Mouse (Mus musculus) limb, embryonic 13.5 days (tissue): ENCODE data around the gene Plekhg2. TPM values are rescaled to one million over a fixed set of nuclear protein-coding genes. Genes with fewer than 3 reads are reported as not detected.

ENCODE experiments used
- ATAC-seq: fragments of 200-750 bp; cut with Nextera tagmentation; 2 replicates; pipeline ENCODE4 v1.8.0; 2017; ENCODE audit warnings: low read depth, moderate number of reproducible peaks, moderate TSS enrichment; ENCODE audit not compliant: low FRiP score
- H3K27ac ChIP-seq: fragments of 300-500 bp; sonication (generic); 2 replicates; pipeline ENCODE4 v1.5.1; 2015; ENCODE audit warnings: inconsistent platforms, mild to moderate bottlenecking, moderate library complexity
- H3K27me3 ChIP-seq: fragments of 300-500 bp; sonication (generic); 2 replicates; pipeline ENCODE4 v1.6.1; 2015; ENCODE audit warnings: mild to moderate bottlenecking, inconsistent platforms
- H3K36me3 ChIP-seq: fragments of 300-500 bp; sonication (generic); 2 replicates; pipeline ENCODE4 v1.6.1; 2015; ENCODE audit warnings: inconsistent platforms, mild to moderate bottlenecking, moderate library complexity
- H3K4me1 ChIP-seq: fragments of 300-500 bp; sonication (generic); 2 replicates; pipeline ENCODE4 v1.6.1; 2015; ENCODE audit warnings: inconsistent platforms
- H3K4me2 ChIP-seq: fragments of 300-500 bp; sonication (generic); replicated peaks from 2 replicates; pipeline ENCODE4 v1.6.1; 2015; ENCODE audit warnings: inconsistent platforms, mild to moderate bottlenecking, moderate library complexity
- H3K4me3 ChIP-seq: fragments of 300-500 bp; sonication (generic); 2 replicates; pipeline ENCODE4 v1.5.1; 2015; ENCODE audit warnings: moderate library complexity, mild to moderate bottlenecking, inconsistent platforms
- H3K9ac ChIP-seq: fragments of 300-500 bp; sonication (generic); 2 replicates; pipeline ENCODE4 v1.6.1; 2015; ENCODE audit warnings: mild to moderate bottlenecking, inconsistent platforms
- H3K9me3 ChIP-seq: fragments of 300-500 bp; sonication (generic); 2 replicates; pipeline ENCODE4 v1.6.1; 2016; ENCODE audit warnings: inconsistent platforms
- WGBS: fragments of 180-500 bp; shearing (Covaris S2); methylation state at CpG from one replicate; pipeline ENCODE4 v1.1.7; 2015; 5-methylcytosine and 5-hydroxymethylcytosine counted together
- polyA plus RNA-seq: library from polyadenylated mRNA; unstranded; fragments of >200 nt; fragmentation: Nextera tagmentation; extraction: Ambion mirVana; gene quantifications from 2 replicates; pipeline ENCODE4 v1.2.1, GENCODE M21; 2015

The Plekhg2 gene
- polyA plus RNA-seq, 1 experiment from 2014 or later = 98.3 TPM

- Histone ChIP-seq H3K4me3 (peak overlapping the region; percentile 40), H3K4me1 (peaks cover 67% of the 10 kb centered on the region), H3K4me2 (peak overlapping the region; percentile 75), H3K9ac (peak overlapping the region; percentile 65), H3K36me3 (peaks cover 24% of the 10 kb centered on the region), H3K27me3 (no peaks in the 10 kb centered on the region), H3K9me3 (no peaks in the 10 kb centered on the region), H3K27ac (peak overlapping the region; percentile 97)
- under 1% methylated on average over 19 of the region's 20 CpGs for WGBS
- ATAC-seq = peak; percentile 58
Observed at GRCm38 (mm10) chr7:28381938-28382337, 9.5 kb upstream of the Plekhg2 start.

GRCm38 (mm10) chr7:28381017-28381790 lies 8.8 kb upstream of the Plekhg2 start:
- Histone ChIP-seq H3K4me3 (peak overlapping the region; percentile 40), H3K27me3 (no peaks in the 10 kb centered on the region), H3K4me1 (peaks cover 69% of the 10 kb centered on the region), H3K9me3 (no peaks in the 10 kb centered on the region), H3K4me2 (peak overlapping the region; percentile 75), H3K36me3 (peaks cover 20% of the 10 kb centered on the region), H3K27ac (peak overlapping the region; percentile 97), H3K9ac (peak overlapping the region; percentile 65)
- ATAC-seq = peak; percentile 4; the same call in 1 of the 2 replicates
- WGBS = 5% methylated on average over 30 of the region's 30 CpGs

- 44% methylated on average over 17 of the region's 17 CpGs for WGBS
- H3K27ac ChIP-seq = peak within 1 kb of the TSS; percentile 97
- H3K4me1 ChIP-seq = peaks cover 71% of the 10 kb centered on the region
- peak within 1 kb of the TSS; percentile 77 for H3K4me3 ChIP-seq
- no peaks in the 10 kb centered on the region for H3K9me3 ChIP-seq
- H3K27me3 ChIP-seq = no peaks in the 10 kb centered on the region
- peaks cover 13% of the 10 kb centered on the region for H3K36me3 ChIP-seq
- peak within 1 kb of the TSS; percentile 95 for H3K4me2 ChIP-seq
- peak within 1 kb of the TSS; percentile 91 for H3K9ac ChIP-seq
- no peak for ATAC-seq
Observed at GRCm38 (mm10) chr7:28380237-28381016, 8.0 kb upstream of the Plekhg2 start, which contains the start of gene Zfp36. Gene Zfp36, minus strand, starts transcription at chr7:28380253.

- Histone ChIP-seq H3K4me2 (peak overlapping the region; percentile 95), H3K4me3 (peak overlapping the region; percentile 77), H3K27ac (peak overlapping the region; percentile 87), H3K4me1 (peaks cover 81% of the 10 kb centered on the region), H3K27me3 (no peaks in the 10 kb centered on the region), H3K9me3 (no peaks in the 10 kb centered on the region), H3K36me3 (peaks cover 10% of the 10 kb centered on the region), H3K9ac (peak overlapping the region; percentile 91)
- ATAC-seq = peak; percentile 55
- 2% methylated on average over 53 of the region's 53 CpGs for WGBS
Observed at GRCm38 (mm10) chr7:28378769-28379651, 6.6 kb upstream of the Plekhg2 start.

GRCm38 (mm10) chr7:28378066-28378690 lies 5.8 kb upstream of the Plekhg2 start:
- no peaks in the 10 kb centered on the region for H3K9me3 ChIP-seq
- H3K27ac ChIP-seq = peak overlapping the region; percentile 87
- H3K4me2 ChIP-seq = peak overlapping the region; percentile 95
- WGBS = 35% methylated on average over 32 of the region's 32 CpGs
- H3K4me3 ChIP-seq = peak overlapping the region; percentile 77
- peaks cover 80% of the 10 kb centered on the region for H3K4me1 ChIP-seq
- H3K36me3 ChIP-seq = peaks cover 10% of the 10 kb centered on the region
- no peak for ATAC-seq
- peak overlapping the region; percentile 91 for H3K9ac ChIP-seq
- H3K27me3 ChIP-seq = no peaks in the 10 kb centered on the region

- peak overlapping the region; percentile 77 for H3K4me3 ChIP-seq
- no peak for ATAC-seq
- peaks cover 73% of the 10 kb centered on the region for H3K4me1 ChIP-seq
- peak overlapping the region; percentile 95 for H3K4me2 ChIP-seq
- H3K9me3 ChIP-seq = no peaks in the 10 kb centered on the region
- peak overlapping the region; percentile 91 for H3K9ac ChIP-seq
- peak overlapping the region; percentile 22; the same call in 1 of the 2 replicates for H3K27ac ChIP-seq
- peaks cover 10% of the 10 kb centered on the region for H3K36me3 ChIP-seq
- H3K27me3 ChIP-seq = no peaks in the 10 kb centered on the region
- 73% methylated on average over 18 of the region's 18 CpGs for WGBS
Observed at GRCm38 (mm10) chr7:28377190-28378065, 5.0 kb upstream of the Plekhg2 start.

GRCm38 (mm10) chr7:28376011-28376771 lies 3.8 kb upstream of the Plekhg2 start:
- peaks cover 61% of the 10 kb centered on the region for H3K4me1 ChIP-seq
- no peak for ATAC-seq
- no peaks in the 10 kb centered on the region for H3K27me3 ChIP-seq
- peak overlapping the region; percentile 72 for H3K9ac ChIP-seq
- H3K27ac ChIP-seq = peak overlapping the region; percentile 97
- peak overlapping the region; percentile 95 for H3K4me2 ChIP-seq
- WGBS = 2% methylated on average over 30 of the region's 30 CpGs
- H3K9me3 ChIP-seq = no peaks in the 10 kb centered on the region
- H3K36me3 ChIP-seq = peaks cover 10% of the 10 kb centered on the region
- H3K4me3 ChIP-seq = peak overlapping the region; percentile 77

- ATAC-seq = peak; percentile 45
- peak overlapping the region; percentile 97 for H3K27ac ChIP-seq
- H3K4me1 ChIP-seq = peaks cover 59% of the 10 kb centered on the region
- H3K4me3 ChIP-seq = peak overlapping the region; percentile 77
- WGBS = 1% methylated on average over 33 of the region's 36 CpGs
- H3K36me3 ChIP-seq = peaks cover 11% of the 10 kb centered on the region
- no peaks in the 10 kb centered on the region for H3K9me3 ChIP-seq
- peak overlapping the region; percentile 72 for H3K9ac ChIP-seq
- H3K4me2 ChIP-seq = peak overlapping the region; percentile 95
- H3K27me3 ChIP-seq = no peaks in the 10 kb centered on the region
Observed at GRCm38 (mm10) chr7:28375176-28375921, 3.0 kb upstream of the Plekhg2 start.

- no peak for ATAC-seq
- Histone ChIP-seq H3K27ac (peak overlapping the region; percentile 97), H3K4me2 (peak overlapping the region; percentile 95), H3K9me3 (no peaks in the 10 kb centered on the region), H3K36me3 (peaks cover 18% of the 10 kb centered on the region), H3K4me3 (peak overlapping the region; percentile 77), H3K9ac (peak overlapping the region; percentile 72; the same call in 1 of the 2 replicates), H3K4me1 (peaks cover 60% of the 10 kb centered on the region), H3K27me3 (no peaks in the 10 kb centered on the region)
- WGBS = 79% methylated on average over 9 of the region's 10 CpGs
Observed at GRCm38 (mm10) chr7:28374647-28375046, 2.2 kb upstream of the Plekhg2 start.
